Mouse (Mus musculus) heart, embryonic 11.5 days (tissue): ENCODE results near the gene Olfr611. TPM values are rescaled to one million over a fixed set of nuclear protein-coding genes. Genes with fewer than 3 reads are reported as not detected.

Experiments used
- polyA plus RNA-seq: library from polyadenylated mRNA; unstranded; fragments of >200 nt; fragmentation: Nextera tagmentation; extraction: Ambion mirVana; gene quantifications from 2 replicates; pipeline ENCODE4 v1.2.1, GENCODE M21; 2014

Gene Olfr611
- polyA plus RNA-seq, 1 experiment from 2014 or later, result not detected

Other genes with a start within 250 kb of the Olfr611 start
- not detected in 2 replicates for gene Olfr596, start 215.2 kb downstream of the Olfr611 start, polyA plus RNA-seq
- gene Olfr597, start 204.5 kb downstream of the Olfr611 start, polyA plus RNA-seq, result not detected in 2 replicates
- gene Olfr598, start 197.3 kb downstream of the Olfr611 start, polyA plus RNA-seq, result not detected in 2 replicates
- gene Olfr599, start 184.9 kb downstream of the Olfr611 start, polyA plus RNA-seq, result not detected in 2 replicates
- not detected in 2 replicates for gene Olfr600, start 171.2 kb downstream of the Olfr611 start, polyA plus RNA-seq
- not detected in 2 replicates for gene Olfr601, start 158.2 kb downstream of the Olfr611 start, polyA plus RNA-seq
- gene Olfr603, start 134.7 kb downstream of the Olfr611 start, polyA plus RNA-seq, result not detected in 2 replicates
- not detected in 2 replicates for gene Usp17lc, start 105.8 kb downstream of the Olfr611 start, polyA plus RNA-seq
- not detected in 2 replicates for gene Olfr605, start 75.4 kb downstream of the Olfr611 start, polyA plus RNA-seq
- gene Olfr606, start 71.8 kb downstream of the Olfr611 start, polyA plus RNA-seq, result not detected in 2 replicates
- not detected in 2 replicates for gene Olfr607, start 56.7 kb downstream of the Olfr611 start, polyA plus RNA-seq
- not detected in 2 replicates for gene Olfr608, start 51.0 kb downstream of the Olfr611 start, polyA plus RNA-seq
- gene Olfr609, start 22.8 kb downstream of the Olfr611 start, polyA plus RNA-seq, result not detected in 2 replicates
- gene Olfr610, start 8.7 kb downstream of the Olfr611 start, polyA plus RNA-seq, result not detected in 2 replicates
- gene Olfr612, start 21.9 kb upstream of the Olfr611 start, polyA plus RNA-seq, result not detected in 2 replicates
- gene Olfr613, start 27.2 kb upstream of the Olfr611 start, polyA plus RNA-seq, result not detected in 2 replicates
- not detected in 2 replicates for gene Olfr615, start 35.2 kb upstream of the Olfr611 start, polyA plus RNA-seq
- not detected in 2 replicates for gene Olfr616, start 48.3 kb upstream of the Olfr611 start, polyA plus RNA-seq
- not detected in 2 replicates for gene Olfr617, start 52.2 kb upstream of the Olfr611 start, polyA plus RNA-seq
- not detected in 2 replicates for gene Olfr618, start 69.3 kb upstream of the Olfr611 start, polyA plus RNA-seq
- gene Olfr619, start 79.7 kb upstream of the Olfr611 start, polyA plus RNA-seq, result not detected in 2 replicates
- gene Olfr620, start 91.7 kb upstream of the Olfr611 start, polyA plus RNA-seq, result not detected in 2 replicates
- not detected in 2 replicates for gene Olfr622, start 121.9 kb upstream of the Olfr611 start, polyA plus RNA-seq
- gene Olfr623, start 142.9 kb upstream of the Olfr611 start, polyA plus RNA-seq, result not detected in 2 replicates
- gene Olfr624, start 150.3 kb upstream of the Olfr611 start, polyA plus RNA-seq, result 0.03 TPM in 1 of 2 replicates, not detected in the other
- gene Olfr625-ps1, start 161.9 kb upstream of the Olfr611 start, polyA plus RNA-seq, result not detected in 2 replicates
- gene Olfr243, start 193.8 kb upstream of the Olfr611 start, polyA plus RNA-seq, result not detected in 2 replicates
- not detected in 2 replicates for gene Olfr628, start 209.5 kb upstream of the Olfr611 start, polyA plus RNA-seq
- gene Olfr629, start 224.1 kb upstream of the Olfr611 start, polyA plus RNA-seq, result not detected in 2 replicates
- gene Olfr630, start 236.5 kb upstream of the Olfr611 start, polyA plus RNA-seq, result 0.07 TPM in 1 of 2 replicates, not detected in the other